Mouse (Mus musculus) CD4-positive, CD25-positive, alpha-beta regulatory T cell, adult 4 months (primary cell): ENCODE data around the gene Kif3c. TPM values are rescaled to one million over a fixed set of nuclear protein-coding genes. Genes with fewer than 3 reads are reported as not detected.
"Not testable (repeated sequence)": the region's sequence is repeated elsewhere in the genome, so short reads cannot be mapped to it uniquely, and the experiment has no call there.

Source experiments
- ATAC-seq: one replicate; pipeline ENCODE4 v1.8.0; 2017
- polyA plus RNA-seq, 2 experiments: library from polyadenylated mRNA; unstranded; fragments of 100-300 nt; shearing (Covaris generic); gene quantifications; one replicate each; pipeline ENCODE4 v1.2.1; 2017

Kif3c gene
- polyA plus RNA-seq, 2 experiments from 2014 or later = 2.6 to 3.3 TPM

DNA sequence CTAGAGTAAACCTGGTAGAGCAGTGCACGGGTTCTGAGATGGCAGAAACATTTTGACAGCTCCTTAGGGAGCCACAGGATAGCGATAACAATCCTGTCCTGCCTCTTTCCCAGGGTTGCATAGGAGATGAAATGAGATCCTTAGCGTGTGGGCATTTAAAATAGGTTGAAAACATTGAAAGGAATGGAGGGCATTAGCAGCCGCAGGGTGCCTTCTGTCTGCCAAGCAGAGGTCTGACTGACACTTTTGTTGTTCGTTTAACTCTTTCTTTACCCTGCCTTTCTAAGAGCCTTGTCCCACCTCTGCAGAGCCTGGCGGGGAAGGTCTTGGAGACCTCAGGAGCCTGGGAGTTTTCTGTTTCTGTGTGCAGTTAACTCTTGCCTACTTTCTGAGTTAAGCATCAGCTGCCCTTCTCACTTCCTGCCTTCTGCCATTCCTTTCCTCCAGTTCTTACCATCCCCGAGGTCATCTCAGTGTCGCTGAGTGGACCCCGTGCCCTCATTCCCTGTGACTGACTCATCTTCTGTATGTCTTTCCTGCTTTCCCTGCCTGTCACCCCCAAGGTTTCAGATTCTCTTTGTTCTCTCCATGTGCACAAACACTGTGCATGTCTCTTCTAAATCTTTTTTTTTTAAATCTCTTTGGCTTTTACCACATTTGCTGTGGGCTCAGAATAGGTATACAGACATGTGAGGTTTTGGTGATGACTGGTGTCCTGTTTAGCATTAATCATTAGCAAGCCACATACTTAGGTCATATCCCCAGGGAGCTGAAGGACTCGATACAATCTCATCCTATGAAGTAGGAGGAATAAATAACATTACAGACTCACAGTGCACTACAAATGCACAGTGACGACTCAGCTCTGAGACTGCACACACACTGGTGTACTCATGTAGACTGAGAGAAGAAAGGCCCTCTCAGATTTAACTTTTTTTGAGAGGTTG is 6.3 kb downstream of the Kif3c start:
- no peak for ATAC-seq

DNA sequence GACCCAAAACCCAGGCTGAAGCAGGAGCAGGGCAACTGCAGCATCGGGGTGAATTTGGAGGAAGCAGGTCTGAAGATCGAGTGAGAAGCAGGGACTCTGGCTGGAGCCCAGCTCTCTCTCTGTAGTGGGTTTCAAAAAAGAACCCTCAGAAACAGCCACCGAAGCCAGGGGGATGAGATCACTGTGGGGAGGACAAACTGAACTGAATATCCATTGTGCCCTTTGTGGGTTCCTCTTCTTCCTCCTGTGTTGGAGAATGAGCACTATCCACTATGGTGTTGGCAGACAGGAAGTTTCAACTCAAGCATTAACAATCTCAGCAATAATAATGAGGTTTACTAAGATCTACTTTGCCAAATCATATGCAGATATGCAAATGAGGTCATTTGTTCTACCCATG is 7.1 kb downstream of the Kif3c start:
- peak; percentile 67 for ATAC-seq

DNA sequence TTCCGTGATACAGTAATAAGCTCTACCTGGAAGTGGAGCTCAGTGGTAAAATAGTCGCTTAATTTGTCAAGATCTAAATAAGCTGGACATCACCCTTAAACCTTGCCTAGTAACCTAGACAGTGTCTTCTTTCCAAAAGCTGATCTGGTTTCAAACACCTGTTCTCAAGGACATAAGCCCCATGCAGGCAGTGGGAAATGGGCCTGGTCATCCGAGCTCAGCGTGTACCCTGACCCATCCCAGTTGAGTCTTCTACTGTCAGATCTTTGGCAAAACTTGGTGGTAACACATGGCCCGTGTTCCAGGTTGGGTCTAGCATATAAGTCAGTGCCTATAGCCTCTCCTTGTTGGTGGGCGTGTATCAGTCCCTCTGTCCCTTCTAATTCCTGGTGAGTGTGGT is 8.6 kb downstream of the Kif3c start:
- no peak for ATAC-seq

DNA sequence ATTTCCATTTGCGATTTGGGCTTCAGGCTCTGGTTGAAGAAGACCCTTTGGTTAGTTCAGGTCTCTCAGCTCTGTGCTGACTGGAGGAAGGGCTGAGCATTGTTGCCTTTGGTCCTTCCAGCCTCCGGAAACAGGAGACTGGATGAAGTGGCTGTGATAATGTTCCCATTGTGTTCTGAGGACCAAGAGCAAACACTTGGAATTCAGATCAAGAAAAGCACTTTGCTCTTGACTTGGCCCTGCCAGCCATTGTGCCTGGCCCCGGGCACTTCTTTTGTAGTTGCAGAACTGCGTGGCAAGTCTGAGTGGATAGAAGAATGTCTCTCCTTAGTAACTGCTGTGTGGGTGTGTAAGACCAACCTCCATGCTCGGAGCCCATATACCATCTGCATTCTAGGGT is 9.6 kb downstream of the Kif3c start:
- no peak for ATAC-seq

DNA sequence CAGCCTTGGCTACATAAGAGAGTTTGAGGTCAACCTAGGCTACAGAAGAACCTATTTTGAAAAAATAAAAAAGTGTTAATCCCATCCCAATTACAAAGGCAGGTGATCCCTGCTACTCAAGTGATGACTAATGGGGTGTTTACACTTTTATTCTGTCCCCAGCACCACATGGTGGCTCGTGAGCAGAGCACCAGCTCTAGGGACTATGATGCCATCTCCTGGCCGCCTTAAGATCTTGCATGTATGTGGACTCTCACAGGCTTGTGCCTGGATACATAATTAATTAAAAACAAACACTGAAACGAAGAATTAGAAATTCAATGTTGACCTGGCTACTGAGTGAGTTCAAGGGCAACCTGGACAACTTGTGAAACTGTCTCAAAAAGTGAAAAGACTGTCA is 12.3 kb downstream of the Kif3c start:
- peak; percentile 69 for ATAC-seq

DNA sequence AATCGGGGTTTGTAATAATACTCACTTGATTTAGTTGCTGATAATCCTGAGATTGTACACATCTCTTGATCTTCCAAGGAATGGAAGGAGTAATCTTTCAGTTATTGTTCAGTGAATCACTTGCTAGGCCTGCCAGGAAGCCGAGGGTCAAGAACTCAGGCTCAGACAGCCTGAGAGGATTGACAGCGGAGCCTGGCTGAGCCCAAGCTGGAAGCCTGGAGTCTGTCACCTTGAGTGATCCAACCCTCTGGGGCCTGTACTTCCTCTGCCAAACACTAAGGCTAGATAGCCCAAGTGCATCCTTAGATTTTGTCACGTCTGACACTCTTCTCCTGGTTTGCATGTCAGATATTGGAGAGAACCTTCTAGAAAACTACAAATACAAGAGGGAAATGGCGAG is 12.8 kb downstream of the Kif3c start:
- ATAC-seq = no peak

DNA sequence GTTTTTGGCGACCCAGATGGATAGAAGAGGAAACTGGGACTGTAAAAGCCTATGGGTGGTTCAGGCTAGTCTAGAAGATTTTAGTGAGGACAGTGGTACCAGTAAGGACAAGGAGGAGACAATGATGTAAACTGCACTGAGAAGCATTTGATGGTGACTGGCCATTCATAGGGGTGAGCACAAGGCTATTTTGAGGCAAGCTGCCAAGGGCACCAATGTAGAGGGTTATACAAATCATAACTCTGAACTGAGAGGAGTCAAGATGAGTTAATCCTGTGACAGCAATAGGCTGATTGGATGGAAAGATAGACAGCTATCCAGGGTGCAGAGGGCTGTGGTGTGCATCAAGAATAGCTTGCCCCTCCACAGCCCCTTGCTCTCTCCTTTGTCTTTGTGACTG is 19.9 kb downstream of the Kif3c start:
- no peak for ATAC-seq

DNA sequence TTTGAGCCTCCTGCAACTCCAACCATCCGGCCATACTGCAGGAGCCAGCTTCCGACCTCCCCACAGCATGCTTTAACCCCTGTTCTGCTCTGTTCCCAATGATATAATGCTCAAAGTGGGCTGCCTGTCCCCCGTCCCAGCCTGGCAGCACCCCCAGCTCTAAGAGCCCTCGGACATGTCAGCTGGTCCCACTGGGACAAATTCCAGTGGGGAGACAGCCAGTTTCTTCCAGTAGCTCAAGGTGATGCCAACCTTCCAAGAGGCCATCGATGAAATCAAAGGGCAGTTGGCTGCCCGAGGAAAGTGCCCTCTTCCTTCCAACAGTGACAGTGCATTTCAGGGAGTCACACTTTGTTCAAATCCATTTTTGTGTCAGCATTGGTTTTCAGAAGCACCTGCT is 20.3 kb downstream of the Kif3c start:
- ATAC-seq = no peak

DNA sequence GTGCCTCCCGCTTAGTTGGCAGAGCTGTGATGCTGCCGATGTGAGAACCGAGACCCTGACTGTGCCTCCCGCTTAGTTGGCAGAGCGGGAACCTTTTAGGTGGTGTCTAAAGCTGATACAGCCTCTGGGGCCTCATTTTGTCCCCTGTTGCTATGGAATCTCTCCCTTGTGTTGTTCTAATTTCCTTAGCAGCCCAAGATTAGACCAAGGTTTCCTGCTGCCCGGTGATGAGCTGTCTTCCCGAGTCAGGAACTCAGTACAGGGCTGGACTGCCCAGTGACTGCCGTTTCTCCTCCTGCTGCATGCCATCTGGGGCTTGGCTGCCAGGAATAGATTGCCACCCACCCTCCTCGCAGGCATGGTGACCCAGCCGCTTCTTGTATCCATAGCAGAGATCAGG is 21.0 kb downstream of the Kif3c start:
- no peak for ATAC-seq

DNA sequence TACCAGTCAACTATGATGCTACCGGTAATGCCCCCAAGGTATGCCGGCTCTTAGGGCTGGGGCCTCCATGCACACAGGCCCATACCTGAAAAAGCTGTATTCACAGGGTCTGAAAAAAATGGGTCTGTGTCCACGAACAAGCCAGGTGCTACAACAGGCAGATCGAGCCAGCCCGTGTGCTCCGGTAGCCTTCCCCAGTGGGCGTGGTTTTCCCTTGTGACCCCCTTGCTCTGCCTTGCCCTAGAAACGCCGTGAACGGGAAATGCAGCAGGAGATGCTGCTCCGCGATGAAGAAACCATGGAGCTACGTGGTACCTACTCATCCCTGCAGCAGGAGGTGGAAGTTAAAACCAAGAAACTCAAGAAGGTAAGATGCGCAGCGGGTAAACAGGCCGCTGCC is 23.0 kb downstream of the Kif3c start:
- no peak for ATAC-seq

DNA sequence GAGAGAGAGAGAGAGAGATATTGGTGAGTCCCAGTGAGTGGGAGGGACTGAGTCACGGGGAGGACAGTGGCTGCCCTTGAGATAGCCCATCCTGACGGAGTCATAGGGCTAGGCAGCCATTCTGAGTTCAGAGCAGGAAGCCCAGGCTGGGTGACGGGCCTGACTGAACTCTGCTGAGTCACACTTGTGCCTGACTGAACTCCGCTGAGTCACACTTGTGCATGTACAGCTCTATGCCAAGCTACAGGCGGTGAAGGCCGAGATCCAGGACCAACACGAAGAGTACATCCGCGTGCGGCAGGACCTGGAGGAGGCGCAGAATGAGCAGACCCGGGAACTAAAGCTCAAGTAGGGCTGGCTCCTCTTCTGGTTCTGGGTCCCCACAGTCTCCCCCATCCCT is 24.5 kb downstream of the Kif3c start:
- no peak for ATAC-seq

DNA sequence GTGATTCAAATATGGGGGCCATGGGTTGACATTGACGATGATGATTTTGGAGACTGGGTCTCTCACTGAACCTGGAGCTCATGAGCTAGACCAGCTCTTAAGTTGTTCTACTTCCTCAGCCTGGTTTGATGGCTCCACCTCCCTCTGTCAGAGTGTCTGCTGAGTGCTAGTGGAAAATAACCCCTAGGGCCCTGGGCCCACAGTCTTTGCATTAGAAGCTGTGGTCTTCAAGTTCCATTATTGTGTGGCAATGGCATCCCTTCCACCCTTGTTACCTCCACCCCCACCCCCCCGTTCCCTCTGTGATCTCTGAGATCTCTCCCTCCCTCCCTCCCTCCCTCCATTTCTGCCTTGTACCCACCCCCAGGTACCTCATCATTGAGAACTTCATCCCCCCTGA is 25.1 kb downstream of the Kif3c start:
- no peak for ATAC-seq

DNA sequence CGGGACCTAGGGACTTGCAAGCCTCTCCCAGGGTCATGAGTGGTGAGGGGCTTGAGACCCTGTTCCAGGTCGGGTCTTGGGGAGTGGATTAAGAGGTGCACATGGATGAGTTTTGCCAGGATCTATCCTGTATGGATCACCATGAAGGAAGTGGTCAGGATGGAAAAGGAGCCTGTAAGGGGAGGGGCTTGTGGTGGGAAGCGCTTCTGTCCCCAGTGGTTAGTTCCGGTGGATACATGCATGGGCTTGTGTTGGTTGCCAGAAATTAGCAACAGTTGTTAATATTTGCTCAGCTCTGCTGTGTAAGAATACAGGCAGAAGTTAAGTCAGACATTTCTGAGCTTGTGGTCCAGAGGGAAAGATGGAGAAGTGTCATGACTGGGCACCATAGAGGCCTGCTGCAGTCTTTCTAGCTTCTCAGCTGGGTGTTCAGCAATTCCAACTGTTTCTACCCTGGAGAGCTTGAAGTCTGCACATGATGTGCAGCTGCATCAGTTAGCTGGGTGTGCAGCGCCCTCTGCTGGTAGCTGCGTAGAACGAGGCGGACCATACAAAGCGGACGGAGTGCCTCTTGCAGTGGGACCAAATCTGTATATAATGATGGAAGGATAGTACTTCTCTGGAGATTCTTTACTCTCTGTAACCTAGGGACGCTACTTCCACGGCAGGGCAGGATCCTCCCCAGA is 25.8 kb downstream of the Kif3c start:
- ATAC-seq = peak; percentile 81

DNA sequence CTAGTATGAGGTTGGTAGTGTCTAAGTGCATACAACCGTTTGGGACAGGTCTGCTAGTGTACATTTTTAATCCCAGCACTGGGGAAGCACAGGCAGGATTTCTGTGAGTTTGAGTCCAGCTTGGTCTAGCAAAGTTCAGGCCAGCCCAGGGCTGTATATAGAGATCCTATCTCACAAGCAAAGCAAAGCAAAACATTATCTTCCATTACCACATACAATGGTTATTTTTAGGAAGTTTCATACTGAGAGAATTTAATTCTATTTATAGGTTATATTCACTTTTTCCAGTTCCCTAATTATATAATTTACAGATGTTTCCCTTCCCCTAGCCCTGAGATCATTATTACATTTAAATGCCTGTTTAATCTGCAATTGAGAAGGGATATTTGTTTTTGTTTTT is 26.3 kb downstream of the Kif3c start:
- ATAC-seq = peak; percentile 14

DNA sequence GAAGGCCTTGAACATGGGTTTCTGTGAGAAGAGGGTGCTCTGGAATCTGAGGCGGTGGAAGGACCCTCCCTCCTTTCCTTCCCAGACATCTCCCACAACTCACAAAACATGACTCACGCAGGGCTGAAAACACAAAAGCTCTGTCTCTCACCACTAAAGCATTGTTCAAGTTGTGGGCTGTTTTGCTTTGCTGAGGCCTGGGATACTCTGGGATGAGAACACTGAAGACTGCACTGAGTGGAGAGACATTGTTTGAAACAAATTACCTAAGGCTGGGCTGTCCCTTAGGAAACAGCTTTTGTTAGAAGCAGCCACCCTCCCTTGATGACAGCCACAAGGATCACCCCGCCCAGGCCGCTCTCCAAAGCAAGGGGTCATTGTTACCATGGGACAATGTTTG is 28.2 kb downstream of the Kif3c start:
- ATAC-seq = no peak

DNA sequence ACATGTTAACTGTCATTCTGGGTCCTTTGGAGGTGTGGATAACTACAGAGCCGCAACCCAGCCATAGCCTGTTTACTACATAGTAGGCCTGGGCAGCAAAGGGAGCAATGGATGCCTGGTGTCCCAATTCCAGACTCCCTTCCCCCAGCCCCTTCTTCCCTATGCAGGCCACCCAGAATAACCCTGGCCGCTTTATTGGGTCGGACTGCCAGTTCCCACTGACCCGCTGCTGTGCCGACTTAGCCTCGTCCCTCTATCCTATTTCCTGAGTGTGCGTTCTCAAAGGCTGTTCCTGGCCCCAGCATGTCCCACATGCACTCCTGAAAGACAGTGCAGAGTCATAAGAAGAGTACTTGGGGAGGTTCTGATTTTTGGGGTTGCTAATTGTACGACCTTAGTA is 32.0 kb downstream of the Kif3c start:
- ATAC-seq = no peak

DNA sequence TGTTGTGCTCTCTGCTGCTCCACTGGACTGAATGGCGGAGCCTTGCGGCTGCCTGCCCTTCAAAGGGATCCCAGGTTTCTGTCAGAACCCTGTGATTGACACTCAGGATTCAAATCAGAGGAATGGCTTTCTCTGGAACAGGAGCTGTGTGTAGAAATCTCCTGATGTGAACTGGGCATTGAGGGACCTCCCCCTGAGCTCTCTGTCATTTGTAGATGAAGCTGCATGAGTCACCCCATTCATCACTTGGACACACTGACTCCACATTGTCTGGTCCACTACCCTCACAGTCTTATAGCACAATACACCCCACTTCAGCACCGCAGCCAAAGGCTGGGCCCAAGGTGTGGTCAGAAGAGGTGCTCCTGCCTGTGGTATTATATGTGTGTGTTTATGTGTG is 40.7 kb downstream of the Kif3c start:
- not testable (repeated sequence) for ATAC-seq

DNA sequence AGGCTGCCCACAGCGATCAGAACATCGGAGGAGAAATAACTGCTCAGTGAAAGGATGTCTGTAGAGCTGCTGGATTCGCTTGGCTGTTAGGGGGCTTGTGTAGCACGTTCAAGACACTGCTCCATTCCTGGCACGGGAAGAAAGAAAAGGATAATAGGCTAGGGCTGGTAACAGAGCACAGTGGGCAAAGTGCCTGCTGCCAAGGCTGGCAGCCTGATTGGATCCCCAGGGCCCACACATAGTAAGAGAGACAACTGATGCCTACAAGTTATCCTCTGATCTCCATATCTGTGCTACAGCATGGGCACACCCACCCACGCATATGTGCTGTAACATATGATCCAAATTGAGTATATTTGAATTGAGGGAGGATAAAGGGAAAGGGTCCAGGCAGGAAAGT is 41.7 kb downstream of the Kif3c start:
- no peak for ATAC-seq

DNA sequence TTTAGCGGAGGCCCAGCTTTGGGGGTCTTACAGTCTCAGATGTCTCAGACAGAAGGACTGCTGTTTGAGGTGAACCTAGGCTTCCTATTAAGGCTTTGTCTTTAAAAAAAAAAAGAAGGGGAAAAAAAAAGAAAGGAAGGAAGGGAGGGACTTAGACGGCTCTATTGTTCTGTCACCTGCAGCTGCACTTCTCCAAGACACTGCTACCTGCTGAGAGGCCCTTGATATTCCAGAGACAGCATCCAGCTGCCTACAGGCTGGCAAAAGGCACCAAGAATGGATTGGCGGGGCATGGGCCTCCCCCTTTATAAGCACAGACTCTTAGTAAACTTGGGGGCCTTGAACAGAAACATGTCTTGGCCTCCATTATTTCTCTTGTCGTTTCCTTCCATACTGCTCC is 50.0 kb downstream of the Kif3c start:
- ATAC-seq = no peak

DNA sequence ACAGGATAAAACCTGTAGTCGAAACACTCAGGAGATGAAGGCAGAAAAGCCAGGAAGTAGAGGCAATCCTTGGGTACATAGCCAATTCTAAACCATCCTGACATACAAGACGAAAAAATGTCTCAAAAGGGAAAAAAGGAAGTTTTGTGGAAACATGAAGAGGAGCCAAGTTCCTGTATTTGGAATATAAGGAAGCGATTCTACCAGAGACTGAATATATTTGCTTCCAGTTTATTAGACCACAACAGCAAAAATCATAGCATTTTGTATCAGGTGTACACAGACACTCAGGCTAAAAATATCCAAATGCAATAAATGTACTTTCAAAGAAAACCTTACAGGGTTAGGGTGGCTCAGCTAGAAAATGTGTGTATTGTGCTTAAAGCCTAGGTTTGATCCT is 53.8 kb downstream of the Kif3c start:
- no peak for ATAC-seq

DNA sequence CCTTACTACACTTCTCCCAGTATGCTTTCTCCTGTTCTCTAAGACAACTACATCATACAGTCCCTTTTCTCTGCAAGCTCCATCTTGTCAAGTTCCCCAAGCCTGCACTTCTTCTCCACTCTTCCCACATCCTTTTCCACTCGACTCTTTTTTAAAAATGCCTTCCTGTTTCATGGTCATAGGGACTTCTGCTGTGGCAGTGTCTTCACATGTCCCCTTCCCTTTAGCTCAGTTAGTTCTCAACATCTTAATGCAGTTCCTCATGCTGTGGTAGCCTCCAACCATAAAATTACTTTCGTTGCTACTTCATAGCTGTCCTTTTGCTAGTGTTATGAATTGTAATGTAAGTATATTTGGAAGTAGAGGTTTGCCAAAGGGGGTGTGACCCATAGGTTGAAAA is 55.6 kb downstream of the Kif3c start:
- ATAC-seq = no peak

DNA sequence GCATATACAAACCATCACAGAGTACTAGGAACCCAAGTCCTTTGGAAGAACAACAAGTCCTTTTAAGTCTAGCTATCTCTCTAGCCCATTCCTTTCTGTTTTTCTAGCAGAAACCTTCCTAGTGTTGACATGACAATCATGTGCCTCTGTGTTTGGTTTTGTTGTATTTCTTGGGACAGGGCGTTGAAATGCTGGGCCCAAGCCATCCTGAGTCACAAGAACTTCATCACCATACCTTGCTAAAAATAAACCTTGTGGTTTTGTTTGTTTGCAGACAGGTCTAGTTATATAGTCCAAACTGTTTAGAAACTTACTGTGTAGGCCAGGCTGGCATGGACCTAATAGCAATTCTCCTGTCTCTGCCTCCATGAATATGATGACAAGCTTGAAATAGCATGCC is 57.9 kb downstream of the Kif3c start:
- no peak for ATAC-seq

DNA sequence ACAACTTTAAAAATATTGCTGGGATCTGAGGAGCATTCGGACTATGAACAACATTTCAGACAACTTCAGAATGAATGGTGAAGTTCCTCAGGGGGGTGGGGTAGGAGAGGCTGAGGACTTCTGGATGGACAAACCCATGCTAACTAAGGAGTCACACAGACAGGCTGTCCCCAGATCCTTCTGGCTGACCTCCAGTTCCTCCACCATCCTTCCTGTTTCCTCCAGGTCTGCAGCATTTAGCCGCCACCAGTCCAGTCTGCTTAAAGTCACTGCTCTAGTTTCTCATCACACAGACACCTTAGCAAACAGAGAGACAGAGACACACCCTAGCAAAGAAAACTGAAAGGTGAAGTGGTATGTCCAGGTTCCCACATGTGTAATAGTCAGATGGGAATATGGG is 59.2 kb downstream of the Kif3c start:
- ATAC-seq = no peak
